Mouse (Mus musculus): ENCODE results near the gene Atp1b3. TPM values are rescaled to one million over a fixed set of nuclear protein-coding genes. Genes with fewer than 3 reads are reported as not detected.

Gene Atp1b3
- polyA plus RNA-seq, 1 experiment from 2014 or later = 138 TPM

- Histone ChIP-seq H3K27ac (no peak overlapping the region), H3K4me1 (0 out of 2 replicates have a peak, but pooled peaks cover 3% of the 10 kb centered on the region), H3K4me2 (no peak overlapping the region), H3K27me3 (no peaks in the 10 kb centered on the region), H3K36me3 (peaks cover 41% of the 10 kb centered on the region), H3K4me3 (no peak overlapping the region), H3K9ac (no peak overlapping the region), H3K9me3 (no peaks in the 10 kb centered on the region)
- ATAC-seq (ENCODE audit: insufficient number of reproducible peaks, insufficient read depth, low FRiP score, low TSS enrichment, low read depth) = no peak
- WGBS = 92% methylated on average over 15 of the region's 15 CpGs
These were observed 41.7 kb downstream of the Atp1b3 start for GRCm38 (mm10) chr9:96322411-96323152.

DNA sequence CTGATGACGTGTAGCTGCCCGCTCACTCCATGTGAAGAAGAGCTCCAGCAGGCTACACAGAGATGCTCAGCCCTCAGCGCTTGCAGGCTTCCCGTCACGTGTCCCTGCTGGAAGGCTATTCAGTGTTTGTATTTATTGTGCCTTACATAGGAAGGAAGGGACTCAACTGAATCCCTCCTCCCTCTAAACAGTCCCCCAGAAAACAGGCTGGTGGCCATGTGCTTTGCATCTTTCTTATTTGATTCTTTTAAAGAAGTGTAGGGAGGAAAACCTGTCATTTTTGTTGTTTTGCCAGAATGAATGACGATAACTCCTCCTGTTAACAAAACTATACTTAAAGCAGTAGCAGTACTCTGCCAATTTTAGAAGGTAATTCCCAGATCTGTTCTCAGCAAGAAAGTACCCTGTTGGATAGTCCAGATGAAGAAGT is 43.7 kb downstream of the Atp1b3 start:
- ATAC-seq (ENCODE audit: insufficient number of reproducible peaks, insufficient read depth, low FRiP score, low TSS enrichment, low read depth) = no peak
- WGBS = 92% methylated on average over 6 of the region's 6 CpGs
- Histone ChIP-seq H3K27ac (no peak overlapping the region), H3K9ac (no peak overlapping the region), H3K27me3 (no peaks in the 10 kb centered on the region), H3K4me3 (no peak overlapping the region), H3K9me3 (no peaks in the 10 kb centered on the region), H3K4me1 (no peaks in the 10 kb centered on the region), H3K4me2 (no peak overlapping the region), H3K36me3 (peaks cover 53% of the 10 kb centered on the region)

DNA sequence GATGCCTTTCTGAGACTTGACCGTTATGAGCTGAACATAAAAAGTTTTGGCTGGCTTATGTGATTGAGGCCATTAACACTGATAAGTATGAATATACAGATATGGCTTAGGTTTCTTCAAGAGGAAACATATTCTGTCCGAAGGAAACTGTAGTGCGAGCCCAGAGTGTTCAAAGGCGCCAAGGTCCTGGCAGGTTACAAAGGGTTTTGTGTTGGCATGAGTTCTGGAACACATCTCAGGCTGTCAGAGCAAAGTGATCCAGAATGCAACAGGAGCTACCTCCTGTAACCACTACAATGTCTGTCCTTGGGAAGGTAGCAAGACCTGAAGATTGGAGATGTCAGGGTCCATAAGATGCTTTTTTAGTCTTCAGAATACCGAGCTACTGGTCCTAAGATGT is 44.9 kb downstream of the Atp1b3 start:
- H3K4me2 ChIP-seq = no peak overlapping the region
- no peak overlapping the region for H3K9ac ChIP-seq
- no peak for ATAC-seq (ENCODE audit: insufficient number of reproducible peaks, insufficient read depth, low FRiP score, low TSS enrichment, low read depth)
- 91% methylated on average over 5 of the region's 5 CpGs for WGBS
- no peaks in the 10 kb centered on the region for H3K4me1 ChIP-seq
- no peaks in the 10 kb centered on the region for H3K27me3 ChIP-seq
- peaks cover 57% of the 10 kb centered on the region for H3K36me3 ChIP-seq
- no peak overlapping the region for H3K4me3 ChIP-seq
- H3K9me3 ChIP-seq = no peaks in the 10 kb centered on the region
- H3K27ac ChIP-seq = no peak overlapping the region

DNA sequence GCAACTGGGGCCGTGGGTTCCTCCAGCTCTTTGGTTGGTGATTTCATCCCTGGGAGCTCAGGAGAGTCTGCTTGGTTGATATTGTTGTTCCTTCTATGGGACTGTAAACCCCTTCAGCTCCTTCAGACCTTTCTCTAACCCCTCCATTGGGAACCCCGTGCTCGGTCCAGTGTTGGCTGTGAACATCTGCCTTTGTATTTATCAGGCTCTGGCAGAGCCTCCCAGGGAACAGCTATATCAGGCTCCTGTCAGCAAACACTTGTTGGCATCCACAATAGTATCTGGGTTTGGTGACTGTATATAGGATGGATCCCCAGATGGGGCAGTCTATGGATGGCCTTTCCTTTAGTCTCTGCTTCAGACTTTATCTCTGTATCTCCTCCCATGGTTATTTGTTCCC is 52.2 kb downstream of the Atp1b3 start:
- Histone ChIP-seq H3K27ac (no peak overlapping the region), H3K4me1 (no peaks in the 10 kb centered on the region), H3K36me3 (peaks cover 73% of the 10 kb centered on the region), H3K27me3 (no peaks in the 10 kb centered on the region), H3K4me3 (no peak overlapping the region), H3K9me3 (no peaks in the 10 kb centered on the region), H3K4me2 (no peak overlapping the region), H3K9ac (no peak overlapping the region)
- 94% methylated on average over 3 of the region's 3 CpGs for WGBS
- no peak for ATAC-seq (ENCODE audit: insufficient number of reproducible peaks, insufficient read depth, low FRiP score, low TSS enrichment, low read depth)

DNA sequence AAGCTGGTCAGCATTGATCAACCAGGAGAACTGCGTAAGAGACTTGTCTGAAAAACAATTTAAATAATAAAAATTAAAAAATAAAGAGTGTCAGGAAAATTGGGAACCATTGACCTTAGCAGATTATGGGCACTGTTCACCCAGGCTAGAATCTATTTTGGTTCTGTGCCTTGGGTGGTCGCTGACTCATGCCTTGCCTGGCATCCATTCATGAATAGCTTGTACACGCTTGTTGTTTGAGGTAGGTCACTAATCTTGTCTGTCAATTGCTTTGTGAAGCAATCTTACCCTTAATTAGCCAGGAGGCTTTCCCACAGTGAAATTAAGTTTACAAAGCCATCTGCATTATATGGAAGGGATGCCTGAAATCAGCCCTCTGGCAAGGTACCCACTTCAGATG is 55.4 kb downstream of the Atp1b3 start:
- no peak for ATAC-seq (ENCODE audit: insufficient number of reproducible peaks, insufficient read depth, low FRiP score, low TSS enrichment, low read depth)
- H3K4me2 ChIP-seq = no peak overlapping the region
- H3K27me3 ChIP-seq = no peaks in the 10 kb centered on the region
- 78% methylated on average over 3 of the region's 3 CpGs for WGBS
- H3K27ac ChIP-seq = no peak overlapping the region
- peaks cover 72% of the 10 kb centered on the region for H3K36me3 ChIP-seq
- no peak overlapping the region for H3K9ac ChIP-seq
- H3K4me1 ChIP-seq = no peaks in the 10 kb centered on the region
- no peak overlapping the region for H3K4me3 ChIP-seq
- H3K9me3 ChIP-seq = no peaks in the 10 kb centered on the region

- H3K36me3 ChIP-seq = peaks cover 67% of the 10 kb centered on the region
- no peak overlapping the region for H3K4me2 ChIP-seq
- no peaks in the 10 kb centered on the region for H3K9me3 ChIP-seq
- no peak overlapping the region for H3K9ac ChIP-seq
- no peak overlapping the region for H3K4me3 ChIP-seq
- no peak for ATAC-seq (ENCODE audit: insufficient number of reproducible peaks, insufficient read depth, low FRiP score, low TSS enrichment, low read depth)
- H3K4me1 ChIP-seq = no peaks in the 10 kb centered on the region
- WGBS = 97% methylated on average over 3 of the region's 3 CpGs
- H3K27me3 ChIP-seq = no peaks in the 10 kb centered on the region
- no peak overlapping the region for H3K27ac ChIP-seq
These were observed 64.8 kb downstream of the Atp1b3 start for GRCm38 (mm10) chr9:96299324-96300008.

DNA sequence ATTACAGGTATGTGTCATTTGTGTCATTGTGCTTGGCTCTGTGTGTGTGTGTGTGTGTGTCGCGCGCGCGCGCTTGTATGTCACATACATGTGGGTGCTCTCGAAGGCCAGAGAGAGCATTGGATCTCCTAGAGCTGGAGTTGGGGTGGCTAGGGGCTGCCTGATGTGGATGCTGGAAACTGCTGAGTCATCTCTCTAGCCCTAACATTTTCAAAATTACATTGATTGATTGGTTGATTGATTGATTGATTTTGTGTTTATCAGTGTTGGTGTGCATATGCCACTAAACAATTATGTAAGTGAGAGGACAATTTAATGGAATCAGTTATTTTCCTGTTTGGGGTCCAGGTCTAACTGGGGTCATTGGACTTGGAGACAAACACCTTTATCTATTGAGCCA is 72.1 kb downstream of the Atp1b3 start:
- Histone ChIP-seq H3K9me3 (no peaks in the 10 kb centered on the region), H3K9ac (no peak overlapping the region), H3K4me1 (no peaks in the 10 kb centered on the region), H3K4me3 (no peak overlapping the region), H3K4me2 (no peak overlapping the region), H3K27ac (no peak overlapping the region), H3K36me3 (peaks cover 32% of the 10 kb centered on the region), H3K27me3 (no peaks in the 10 kb centered on the region)
- WGBS = 98% methylated on average over 7 of the region's 7 CpGs
- no peak for ATAC-seq (ENCODE audit: insufficient number of reproducible peaks, insufficient read depth, low FRiP score, low TSS enrichment, low read depth)

- WGBS = 18% methylated on average over 1 of the region's 1 CpGs
- Histone ChIP-seq H3K4me3 (no peak overlapping the region), H3K9ac (no peak overlapping the region), H3K9me3 (no peaks in the 10 kb centered on the region), H3K27ac (no peak overlapping the region), H3K4me1 (no peaks in the 10 kb centered on the region), H3K27me3 (no peaks in the 10 kb centered on the region), H3K4me2 (no peak overlapping the region), H3K36me3 (peaks cover 16% of the 10 kb centered on the region; the same call in 1 of the 2 replicates)
- no peak for ATAC-seq (ENCODE audit: insufficient number of reproducible peaks, insufficient read depth, low FRiP score, low TSS enrichment, low read depth)
These were observed 79.3 kb downstream of the Atp1b3 start for GRCm38 (mm10) chr9:96284916-96285315.

Other genes with a start within 250 kb of the Atp1b3 start
- 6.2 and 6.8 TPM in 2 replicates for gene Gk5, start 245.1 kb downstream of the Atp1b3 start, polyA plus RNA-seq (2015; fragmentation: Nextera tagmentation; extraction: Ambion mirVana)
- gene Tfdp2, start 168.2 kb downstream of the Atp1b3 start, polyA plus RNA-seq (2015; fragmentation: Nextera tagmentation; extraction: Ambion mirVana) = 45.0 and 45.5 TPM in 2 replicates
- gene Rnf7, start 114.2 kb upstream of the Atp1b3 start, polyA plus RNA-seq (2015; fragmentation: Nextera tagmentation; extraction: Ambion mirVana) = 233 and 242 TPM in 2 replicates
- gene Gm28729, start 160.8 kb upstream of the Atp1b3 start, polyA plus RNA-seq (2015; fragmentation: Nextera tagmentation; extraction: Ambion mirVana) = not detected in 2 replicates